Comparison of ENCODE assay signal across 26 mouse cellular contexts in genomic region chr5:64643584-64643983, GRCm38 (mm10).
"Had no signal": no experiment of that assay in that cellular context is flagged by ENCODE, and none has a peak within 500 bp of the region (broad histone marks: within the 10 kb centered on the region; RNA-seq: fewer than 3 reads in every experiment).

No protein-coding gene starts in this region.

- H3K9ac ChIP-seq: embryonic facial prominence, embryonic 12.5 days; embryonic facial prominence, embryonic 13.5 days; embryonic facial prominence, embryonic 15.5 days; forebrain, embryonic 12.5 days; forebrain, embryonic 13.5 days; forebrain, embryonic 15.5 days; forebrain, postnatal 0 days had no signal

- H3K27ac ChIP-seq: embryonic facial prominence, embryonic 10.5 days; embryonic facial prominence, embryonic 12.5 days; embryonic facial prominence, embryonic 13.5 days; embryonic facial prominence, embryonic 15.5 days; forebrain, embryonic 10.5 days; forebrain, embryonic 12.5 days; forebrain, embryonic 13.5 days; forebrain, embryonic 15.5 days; gastrocnemius, adult 2 months; heart, adult 2 months had no signal

- H3K4me3 ChIP-seq: embryonic facial prominence, embryonic 10.5 days; embryonic facial prominence, embryonic 12.5 days; embryonic facial prominence, embryonic 13.5 days; embryonic facial prominence, embryonic 15.5 days; erythroblast, embryonic 14.5 days; forebrain, embryonic 10.5 days; forebrain, embryonic 12.5 days; forebrain, embryonic 13.5 days; forebrain, embryonic 15.5 days; gastrocnemius, adult 2 months; heart, adult 2 months had no signal

- DNase-seq: cerebellum, adult 9-10 months; cerebellum, adult 9-11 months; cerebellum, postnatal 10 days; cerebellum, postnatal 14 days; cerebellum, postnatal 25 days; cerebellum, postnatal 36 days; embryo, embryonic 11 days; forebrain, postnatal 0 days; gastrocnemius, adult 2 months; gastrocnemius, postnatal 10 days; gastrocnemius, postnatal 14 days; gastrocnemius, postnatal 25 days; gastrocnemius, postnatal 36 days; heart, adult 18-20 months; heart, adult 2 months had no signal

- H3K36me3 ChIP-seq: embryonic facial prominence, embryonic 10.5 days; embryonic facial prominence, embryonic 12.5 days; embryonic facial prominence, embryonic 13.5 days; embryonic facial prominence, embryonic 15.5 days; forebrain, embryonic 10.5 days; forebrain, embryonic 12.5 days; forebrain, embryonic 15.5 days had no signal

- H3K27me3 ChIP-seq: embryonic facial prominence, embryonic 12.5 days; embryonic facial prominence, embryonic 13.5 days; embryonic facial prominence, embryonic 15.5 days; forebrain, embryonic 12.5 days; forebrain, embryonic 13.5 days; forebrain, embryonic 15.5 days had no signal

- ATAC-seq: forebrain, embryonic 13.5 days; forebrain, embryonic 14.5 days; forebrain, embryonic 15.5 days; forebrain, embryonic 16.5 days; forebrain, postnatal 0 days had no signal

- H3K9me3 ChIP-seq: embryonic facial prominence, embryonic 10.5 days; embryonic facial prominence, embryonic 12.5 days; embryonic facial prominence, embryonic 15.5 days; forebrain, embryonic 12.5 days; forebrain, embryonic 13.5 days; forebrain, embryonic 15.5 days had no signal
